Mouse (Mus musculus): ENCODE data around the gene Faf1.

DNA sequence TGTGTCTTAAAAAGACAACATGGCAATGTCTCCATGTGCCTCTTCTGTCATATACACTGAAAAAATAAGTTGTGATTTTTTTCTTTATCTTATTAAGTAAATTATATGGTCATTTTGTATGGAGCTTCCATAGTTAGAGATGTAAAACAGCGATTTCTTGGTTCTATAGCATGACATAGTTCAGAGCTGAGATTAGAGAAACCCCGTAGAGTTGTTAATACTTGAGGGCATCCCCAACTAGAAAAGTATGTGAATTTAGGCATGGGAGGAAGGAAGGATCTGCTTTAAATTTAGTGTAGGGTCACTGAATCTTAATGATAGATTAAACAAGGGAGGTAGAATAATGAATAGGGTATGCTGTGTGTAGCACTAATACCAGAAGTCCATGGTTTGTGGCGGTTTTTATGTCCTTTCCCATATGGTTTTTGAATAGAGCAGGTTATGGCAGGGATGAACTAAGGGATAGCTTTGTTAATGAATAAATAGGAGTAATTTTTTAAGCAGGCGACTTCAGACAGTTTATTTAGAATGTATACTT is 106.3 kb downstream of the Faf1 start:
- TF ChIP-seq CTCF (IDR thresholded peaks at IDR 0.05; ENCODE audit: low read depth): no peak
- no peak for TF ChIP-seq EP300 (IDR thresholded peaks at IDR 0.05; ENCODE audit: low read depth)

Data from liver, embryonic 14.5 days (tissue).